Mouse (Mus musculus) heart, postnatal 14 days (tissue): ENCODE data around the gene Taf5. TPM values are rescaled to one million over a fixed set of nuclear protein-coding genes. Genes with fewer than 3 reads are reported as not detected.

Experiments used
- DNase-seq, 2 experiments: peaks; one replicate each; pipeline ENCODE4 v3.0.0; 2021 to 2022
- intact Hi-C: fragments of 180-260 bp; cut with DNase I; formaldehyde crosslinking; loops from one replicate; pipeline ENCODE4 v1.15.1; 2025
- long read RNA-seq, 2 experiments: library from polyadenylated mRNA; stranded (forward); transcript quantifications; one replicate each; pipeline ENCODE4 v2.0.0; 2021
- total RNA-seq, 2 experiments: library from RNA; stranded (reverse); gene quantifications; 2 replicates each; pipeline ENCODE4 v1.2.3; 2021

The Taf5 gene
- 1 to 10 TPM; 3.6 to 3.8 TPM for total RNA-seq
- long read RNA-seq, experiment 1, partial matches to known transcripts: 2 of 6 reads
- long read RNA-seq, experiment 1, other reads (novel, unspliced or antisense): 0 of 6 reads
- long read RNA-seq, experiment 2, transcript Taf5-201 (11 exons, 3,260 nt): major isoform, 8 of 12 reads
- long read RNA-seq, experiment 2, partial matches to known transcripts: 2 of 12 reads
- long read RNA-seq, experiment 2, other reads (novel, unspliced or antisense): 2 of 12 reads

DNA sequence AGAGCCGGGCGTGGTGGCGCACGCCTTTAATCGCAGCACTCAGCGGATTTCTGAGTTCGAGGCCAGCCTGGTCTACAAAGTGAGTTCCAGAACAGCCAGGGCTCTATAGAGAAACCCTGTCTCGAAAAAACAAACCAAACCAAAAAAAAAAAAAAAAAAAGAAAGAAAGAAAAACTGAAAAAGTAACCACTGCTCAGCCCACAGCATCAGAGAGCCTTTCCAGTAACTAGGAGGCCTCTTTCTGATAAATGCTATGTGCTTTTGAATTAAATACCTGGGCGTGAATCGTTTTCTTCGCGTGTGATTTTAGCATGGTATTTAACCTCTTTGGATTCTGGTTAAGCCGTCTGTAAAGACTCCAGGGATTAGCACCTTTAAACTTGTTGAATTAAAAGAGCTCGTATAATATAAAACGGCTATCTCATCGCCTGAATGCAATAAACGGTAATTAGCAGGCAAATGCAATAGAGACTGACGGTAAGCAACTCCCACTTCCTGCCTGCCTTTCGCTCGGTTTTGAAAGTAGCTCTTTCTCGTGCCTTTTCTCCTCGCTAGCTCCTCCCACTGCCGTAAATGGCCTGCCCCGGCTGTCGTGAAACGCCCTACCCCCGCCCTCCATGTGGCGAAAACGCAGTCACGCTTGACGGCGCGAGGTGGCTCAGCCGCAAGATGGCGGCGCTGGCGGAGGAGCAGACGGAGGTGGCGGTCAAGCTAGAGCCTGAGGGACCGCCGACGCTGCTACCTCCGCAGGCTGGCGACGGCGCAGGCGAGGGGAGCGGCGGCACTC lies at the start of gene Taf5:
Gene Taf5, plus strand, starts transcription at position 651 of the 787 bp plus-strand sequence.
- peak; percentile 96 to 98 for DNase-seq
- intact Hi-C loops: no loop called here

DNA sequence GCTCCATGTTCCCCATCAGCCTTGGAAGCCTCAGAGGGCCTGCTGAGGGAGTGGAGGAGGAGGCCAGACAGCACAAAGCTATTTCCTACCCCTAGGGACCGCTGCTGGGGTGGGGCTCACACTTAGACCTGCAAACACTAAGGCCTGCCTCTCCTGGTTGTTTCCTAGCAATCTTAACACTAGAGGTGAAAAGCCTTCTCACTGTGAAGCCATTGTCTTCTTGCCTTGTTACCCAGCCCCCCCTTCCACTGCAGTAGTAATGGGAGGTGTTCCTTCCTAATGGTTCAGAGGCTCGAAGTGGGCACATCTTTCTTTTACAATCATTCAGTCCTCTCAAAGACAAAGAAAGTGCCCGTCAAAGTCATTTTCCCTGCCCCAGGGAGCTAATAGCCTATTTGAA lies 49.7 kb upstream of the Taf5 start:
- intact Hi-C loops: no loop called here
- DNase-seq: no peak

DNA sequence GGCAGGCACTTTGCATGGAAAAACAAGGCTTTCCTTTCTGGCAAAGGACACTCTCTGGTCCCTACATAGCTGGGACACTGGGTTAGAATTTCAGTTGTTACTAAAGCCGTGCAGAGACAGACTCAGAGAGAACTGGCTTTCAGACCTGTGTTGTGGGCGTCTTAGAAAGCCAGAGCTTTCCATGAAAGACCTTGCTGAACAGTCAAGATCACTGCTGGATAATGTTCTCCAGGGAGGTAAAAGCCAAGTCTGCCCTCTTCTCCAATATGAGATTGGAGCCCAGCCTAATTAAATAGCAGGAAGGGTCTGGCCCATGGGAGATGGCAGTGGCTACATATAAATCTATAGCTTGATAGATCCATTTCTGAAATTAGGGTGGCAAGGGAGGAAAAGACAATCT lies 49.2 kb upstream of the Taf5 start:
- no peak for DNase-seq
- intact Hi-C loops: no loop called here

DNA sequence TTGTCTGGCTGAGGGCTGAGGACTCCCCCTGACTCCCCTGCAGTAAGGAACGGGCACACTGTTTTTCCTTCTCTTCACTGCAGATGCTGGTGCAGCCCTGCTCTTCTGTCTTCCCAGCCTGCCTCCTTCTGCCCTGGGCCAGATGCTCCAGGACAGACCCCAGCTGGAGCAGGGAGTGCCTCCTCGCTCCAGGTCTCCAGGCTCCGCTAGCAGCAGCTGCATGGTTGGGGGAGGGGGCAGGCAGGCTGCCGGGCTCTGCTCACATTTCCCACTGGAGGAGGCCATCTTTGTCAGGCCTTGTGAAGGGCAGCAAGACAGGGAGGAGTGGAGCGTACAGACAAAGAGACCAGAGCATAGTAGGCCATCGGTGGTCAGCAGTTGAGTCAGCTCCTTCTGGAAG lies 48.2 kb upstream of the Taf5 start:
- intact Hi-C loops: no loop called here
- DNase-seq: no peak

DNA sequence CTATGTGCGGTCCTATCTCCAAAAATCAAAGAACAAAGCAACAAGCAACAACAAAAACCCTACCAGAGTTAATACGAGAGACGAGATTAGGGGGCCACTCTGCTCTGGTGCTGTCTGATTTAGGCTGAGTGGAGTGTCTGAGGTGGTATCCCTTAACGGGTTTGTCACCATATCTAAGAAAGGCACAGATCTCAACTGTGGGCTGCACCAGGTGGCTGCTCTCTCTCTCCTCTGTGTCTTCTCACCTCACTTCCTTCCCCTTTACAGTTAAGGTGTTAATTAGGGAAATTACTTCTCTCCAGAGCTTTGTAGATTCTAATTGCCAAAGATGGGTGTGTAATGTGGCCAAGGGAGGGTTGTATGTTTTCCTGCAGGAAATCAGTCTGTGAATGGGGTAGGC lies 44.8 kb upstream of the Taf5 start:
- intact Hi-C loops: no loop called here
- DNase-seq: no peak

DNA sequence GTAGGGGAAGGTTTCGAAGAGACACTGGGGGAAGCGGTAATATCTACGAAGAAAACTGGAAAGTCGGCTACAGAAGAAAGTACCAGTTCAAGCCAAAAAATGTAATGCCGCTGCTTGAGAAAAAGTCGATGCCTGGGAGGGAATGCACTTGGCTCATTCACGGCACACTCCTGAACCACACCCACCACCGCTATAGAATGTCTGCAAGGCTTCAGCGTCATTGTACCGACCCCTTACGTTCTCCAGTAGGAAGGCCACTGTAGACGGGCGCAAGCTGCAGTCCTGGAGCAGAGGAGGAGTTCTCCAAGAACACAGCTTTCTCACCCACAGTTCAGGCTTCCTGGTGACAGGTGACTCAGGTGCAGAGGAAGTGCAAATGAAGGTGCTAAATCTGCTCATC lies 44.0 kb upstream of the Taf5 start:
- intact Hi-C loops: no loop called here
- no peak for DNase-seq

DNA sequence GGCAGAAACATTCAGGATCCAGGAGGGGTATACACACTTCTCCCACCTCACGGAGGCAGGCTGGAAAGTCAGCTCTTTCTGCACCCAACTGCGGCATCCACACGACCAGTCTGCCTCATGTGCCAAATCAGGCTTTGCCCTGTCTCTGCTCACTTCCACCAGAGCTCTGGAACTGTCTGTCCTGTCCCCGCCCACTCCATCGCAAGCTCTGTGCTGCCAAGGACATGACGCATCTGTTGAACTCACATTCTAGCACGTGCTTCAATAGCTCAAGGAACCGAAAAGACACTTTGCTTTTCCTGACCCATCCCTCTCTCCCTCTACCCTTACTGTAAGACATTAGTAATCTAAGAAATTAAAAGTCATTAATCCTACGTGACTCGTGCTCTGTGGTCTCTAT lies 42.6 kb upstream of the Taf5 start:
- DNase-seq: peak in 1 of 2 experiments; percentile 20
- intact Hi-C loops: no loop called here

DNA sequence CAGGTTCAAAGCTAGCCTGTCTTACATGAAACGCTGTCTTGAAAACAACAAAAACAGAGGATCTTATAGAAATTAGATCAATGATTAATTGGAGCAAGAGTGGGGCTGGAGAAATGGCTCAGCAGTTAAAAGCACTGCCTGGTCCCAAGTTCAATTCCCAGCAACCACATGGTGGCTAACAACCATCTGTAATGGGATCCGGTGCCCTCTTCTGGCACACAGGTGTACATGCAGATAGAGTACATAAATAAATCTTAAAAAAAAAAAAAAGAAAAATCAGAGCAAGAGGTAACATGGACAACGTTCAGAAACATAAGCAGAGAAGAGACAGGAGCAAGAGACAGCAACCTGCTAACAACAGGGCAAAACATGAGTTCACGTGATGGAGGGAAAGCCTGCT lies 41.0 kb upstream of the Taf5 start:
- no peak for DNase-seq
- intact Hi-C loops: no loop called here

DNA sequence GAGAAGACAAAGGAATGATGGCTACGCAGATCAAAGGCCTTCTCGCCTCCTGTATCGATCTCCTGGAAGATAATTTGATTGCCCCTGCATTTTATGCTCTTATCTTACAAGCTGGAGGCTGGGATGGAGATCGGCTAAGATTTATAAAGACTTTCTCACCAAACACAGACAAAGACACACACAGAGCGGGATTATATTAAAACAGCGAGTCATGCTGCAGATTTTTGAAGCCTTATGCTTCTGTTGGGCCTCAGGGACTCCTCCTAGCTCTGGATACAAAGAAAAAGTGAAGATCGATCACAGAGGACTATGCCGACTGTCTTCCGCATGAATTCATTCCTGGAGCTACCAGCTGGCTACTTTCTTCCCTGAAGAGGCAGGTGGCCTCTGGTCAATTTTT lies 37.8 kb upstream of the Taf5 start:
- intact Hi-C loops: no loop called here
- no peak for DNase-seq

DNA sequence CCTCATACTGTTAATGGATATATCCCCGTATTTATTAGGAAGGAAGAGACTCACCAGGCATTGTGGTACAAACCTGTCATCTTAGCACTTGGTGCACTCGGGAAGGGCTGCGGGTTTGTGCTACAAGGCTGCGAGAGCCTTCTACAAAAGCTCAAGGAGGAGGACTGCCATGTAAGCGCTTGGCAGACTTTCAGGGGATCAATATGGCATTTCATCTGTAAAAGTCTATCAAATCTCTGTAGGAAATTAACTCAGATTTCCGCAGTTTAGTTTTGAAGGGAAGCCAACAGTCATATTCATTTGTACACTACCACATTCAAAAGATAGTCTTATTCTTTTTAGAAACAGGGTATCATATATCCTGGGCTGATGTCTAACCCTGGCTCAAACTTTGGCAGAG lies 35.8 kb upstream of the Taf5 start:
- intact Hi-C loops: no loop called here
- no peak for DNase-seq

DNA sequence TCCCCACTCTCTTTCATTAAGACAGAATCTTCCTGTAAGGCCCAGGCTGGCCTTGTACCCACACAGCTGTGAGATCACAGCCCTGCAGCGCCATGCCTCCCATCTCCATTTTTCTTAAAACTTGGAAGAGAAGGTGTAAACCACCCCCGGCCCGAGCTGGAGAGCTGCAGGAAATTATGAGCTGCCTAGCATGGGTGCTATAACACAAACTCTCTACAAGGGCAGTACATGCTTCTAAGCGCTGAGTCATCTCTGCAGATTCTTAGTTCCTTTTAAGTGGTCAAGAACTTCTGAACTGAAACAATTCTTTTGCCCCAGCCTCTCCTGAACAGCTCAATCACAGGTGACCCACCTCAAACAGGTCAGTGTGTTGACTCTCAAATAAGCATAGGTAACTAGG lies 32.6 kb upstream of the Taf5 start:
- no peak for DNase-seq
- intact Hi-C loops: no loop called here

DNA sequence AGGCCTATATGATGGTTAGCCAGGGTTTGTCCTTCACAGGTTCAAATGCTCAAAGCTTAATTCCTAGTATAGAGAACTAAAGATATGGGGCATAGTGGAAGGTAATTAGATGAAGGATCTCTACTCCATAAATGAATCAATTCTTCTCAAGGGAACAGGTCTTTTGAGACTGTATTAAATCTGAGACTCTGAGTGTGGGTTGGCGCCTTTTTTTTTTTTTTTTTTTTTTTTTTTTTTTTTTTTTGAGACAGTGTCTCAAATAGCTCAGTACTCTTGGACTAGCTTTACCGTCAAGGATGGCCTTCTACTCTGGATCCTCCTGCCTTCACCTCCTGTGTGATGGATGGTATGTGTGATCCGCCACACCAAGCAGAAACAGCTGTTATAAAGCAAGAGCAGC lies 30.9 kb upstream of the Taf5 start:
- DNase-seq: no peak
- intact Hi-C loops: no loop called here

DNA sequence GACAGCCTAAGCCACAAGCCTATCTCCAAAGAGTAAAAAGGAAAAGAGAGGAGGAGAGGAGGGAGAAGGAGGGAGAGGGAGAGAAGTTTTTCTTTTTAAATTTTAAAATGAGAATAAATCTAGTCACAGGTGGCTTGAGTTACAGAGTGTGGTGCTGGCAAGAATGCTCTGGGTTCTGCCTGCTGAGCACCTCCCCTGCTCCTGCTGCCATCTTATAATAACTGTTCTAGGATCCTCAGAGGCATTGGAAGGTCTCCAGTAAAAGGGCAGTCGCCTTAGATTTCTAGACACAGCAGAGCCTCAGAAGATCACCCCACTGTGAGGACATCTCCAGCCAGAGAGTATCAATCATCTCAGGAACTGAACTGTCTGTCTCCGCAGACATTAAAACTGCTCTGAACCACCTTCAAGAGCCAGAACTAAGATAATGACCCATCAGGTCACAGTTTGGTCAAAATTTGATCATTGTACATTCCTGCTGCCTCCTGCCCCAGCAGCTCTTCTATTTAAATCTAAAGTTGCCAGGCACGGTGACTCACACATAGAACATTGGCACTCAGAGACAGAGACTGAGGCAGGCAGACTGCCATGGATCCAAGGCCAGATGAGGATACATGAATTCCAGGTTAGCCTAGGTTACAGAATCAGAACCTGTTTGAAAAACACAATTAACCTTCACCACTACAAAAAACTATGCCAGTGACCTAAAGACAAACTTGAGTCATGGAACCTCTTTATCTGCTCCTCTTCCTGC lies 26.6 kb upstream of the Taf5 start:
- intact Hi-C loops: loop anchor here (5.0 to 10.0 kb wide), 2 partner anchors 164 to 366 kb away; partner anchors contain the start of gene Cyp17a1
- no peak for DNase-seq

DNA sequence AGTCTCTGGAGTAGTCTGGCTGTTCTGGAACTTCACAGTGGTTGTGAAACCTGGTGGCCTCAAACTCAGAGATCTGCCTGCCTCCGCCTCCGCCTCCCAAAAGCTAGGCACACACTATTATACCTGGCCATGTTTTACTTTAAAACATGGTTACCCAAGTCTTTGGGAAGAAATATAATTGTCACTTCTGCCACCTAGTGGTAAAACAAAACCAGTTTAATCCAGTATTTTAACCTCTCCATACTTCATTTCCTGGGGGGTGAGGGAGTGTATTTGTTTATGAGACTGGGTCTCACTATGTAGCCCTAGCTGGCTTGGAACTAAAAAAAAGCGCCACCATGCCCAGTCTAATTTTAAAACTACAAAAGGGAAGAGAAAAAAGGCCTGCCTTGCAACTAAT lies 23.9 kb upstream of the Taf5 start:
- no peak for DNase-seq
- intact Hi-C loops: loop anchor here (5.0 to 10.0 kb wide), 2 partner anchors 166 to 369 kb away; partner anchors contain the start of gene Cyp17a1

DNA sequence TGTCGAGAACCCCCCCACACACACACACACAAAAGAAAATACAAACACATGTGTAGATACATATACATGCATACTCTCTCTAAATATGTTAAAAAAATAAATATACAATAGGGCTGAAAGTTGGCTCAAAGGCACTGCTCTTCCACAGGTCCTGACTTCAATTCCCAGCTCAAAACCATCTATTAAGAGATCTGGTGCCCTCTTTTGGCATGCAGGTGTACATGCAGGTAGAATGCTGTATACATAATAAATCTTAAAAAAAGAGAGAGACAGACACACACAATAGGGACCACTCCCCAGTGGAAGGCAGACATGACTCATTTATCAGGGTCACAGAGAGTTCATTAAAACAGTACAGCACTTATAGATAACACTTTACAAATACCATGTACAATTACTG lies 21.2 kb upstream of the Taf5 start:
- intact Hi-C loops: loop anchor here (10.0 kb wide), 1 partner anchor 372 kb away; the partner anchor contains the start of gene Cyp17a1
- no peak for DNase-seq

DNA sequence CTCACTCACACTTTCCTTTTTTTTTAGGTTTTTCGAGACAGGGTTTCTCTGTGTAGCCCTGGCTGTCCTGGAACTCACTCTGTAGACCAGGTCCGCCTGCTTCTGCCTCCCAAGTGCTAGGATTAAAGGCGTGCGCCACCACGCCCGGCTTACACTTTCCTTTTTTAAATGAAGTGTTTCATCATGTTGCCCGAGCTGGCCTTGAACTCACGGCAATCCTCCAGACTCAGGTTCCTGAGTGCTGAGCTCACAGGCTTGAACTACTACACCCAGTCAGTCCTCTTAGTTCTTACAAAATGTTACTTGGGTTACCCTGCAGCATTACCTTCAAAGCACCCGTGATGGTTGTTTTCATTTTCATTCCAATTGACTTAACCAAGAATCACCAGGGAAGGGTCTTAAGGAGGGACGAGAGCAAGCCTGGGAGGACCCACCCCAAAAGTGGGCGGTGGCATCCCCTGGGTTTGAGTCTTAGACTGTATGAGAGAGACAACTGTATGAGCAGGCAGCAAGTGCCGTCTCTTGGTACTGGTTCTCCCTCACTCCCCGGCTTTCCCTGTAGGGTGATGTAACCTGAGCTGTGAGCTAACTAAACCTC lies 20.2 kb upstream of the Taf5 start:
- intact Hi-C loops: loop anchor here (10.0 kb wide), 1 partner anchor 373 kb away; the partner anchor contains the start of gene Cyp17a1
- no peak for DNase-seq

DNA sequence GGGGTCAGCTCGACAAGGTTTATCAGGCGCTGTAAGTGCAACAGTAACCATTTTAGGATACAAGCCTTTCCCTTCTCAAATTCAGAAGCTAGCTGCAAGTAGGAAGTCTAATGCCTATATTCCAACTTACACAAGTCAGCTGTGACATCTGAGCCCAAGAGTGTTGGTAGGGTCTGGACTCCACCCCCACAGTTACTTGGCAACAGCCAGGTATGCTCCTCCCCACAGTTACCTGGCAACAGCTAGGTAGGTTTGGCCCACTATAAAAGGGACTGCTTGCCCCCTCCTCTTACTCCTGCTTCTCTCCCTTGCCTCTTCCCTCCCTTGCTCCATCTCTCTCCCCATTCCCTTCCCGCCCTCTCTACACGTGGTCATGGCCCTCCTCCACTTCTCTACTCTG lies 18.5 kb upstream of the Taf5 start:
- no peak for DNase-seq
- intact Hi-C loops: loop anchor here (10.0 kb wide), 1 partner anchor 374 kb away; the partner anchor contains the start of gene Cyp17a1

DNA sequence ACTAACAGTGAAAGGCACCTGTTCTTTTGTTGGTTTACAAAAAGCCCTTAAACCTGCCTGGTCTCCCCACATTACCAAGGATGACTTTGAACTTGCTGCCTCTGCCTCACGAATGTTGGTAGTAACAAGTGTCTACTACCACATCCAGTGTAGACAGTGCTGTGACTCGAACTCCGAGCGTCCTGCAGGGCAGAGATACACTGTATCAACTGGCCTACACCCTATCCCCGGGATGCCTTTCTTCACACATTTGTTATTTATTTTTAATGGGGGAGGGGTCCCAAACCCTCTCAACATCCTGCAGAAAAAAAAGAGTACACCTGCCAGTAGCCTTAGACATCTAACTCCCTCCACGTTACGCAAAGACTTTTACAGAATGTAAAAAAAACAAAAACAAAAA lies 17.7 kb upstream of the Taf5 start:
- DNase-seq: no peak
- intact Hi-C loops: loop anchor here (10.0 kb wide), 1 partner anchor 375 kb away; the partner anchor contains the start of gene Cyp17a1

DNA sequence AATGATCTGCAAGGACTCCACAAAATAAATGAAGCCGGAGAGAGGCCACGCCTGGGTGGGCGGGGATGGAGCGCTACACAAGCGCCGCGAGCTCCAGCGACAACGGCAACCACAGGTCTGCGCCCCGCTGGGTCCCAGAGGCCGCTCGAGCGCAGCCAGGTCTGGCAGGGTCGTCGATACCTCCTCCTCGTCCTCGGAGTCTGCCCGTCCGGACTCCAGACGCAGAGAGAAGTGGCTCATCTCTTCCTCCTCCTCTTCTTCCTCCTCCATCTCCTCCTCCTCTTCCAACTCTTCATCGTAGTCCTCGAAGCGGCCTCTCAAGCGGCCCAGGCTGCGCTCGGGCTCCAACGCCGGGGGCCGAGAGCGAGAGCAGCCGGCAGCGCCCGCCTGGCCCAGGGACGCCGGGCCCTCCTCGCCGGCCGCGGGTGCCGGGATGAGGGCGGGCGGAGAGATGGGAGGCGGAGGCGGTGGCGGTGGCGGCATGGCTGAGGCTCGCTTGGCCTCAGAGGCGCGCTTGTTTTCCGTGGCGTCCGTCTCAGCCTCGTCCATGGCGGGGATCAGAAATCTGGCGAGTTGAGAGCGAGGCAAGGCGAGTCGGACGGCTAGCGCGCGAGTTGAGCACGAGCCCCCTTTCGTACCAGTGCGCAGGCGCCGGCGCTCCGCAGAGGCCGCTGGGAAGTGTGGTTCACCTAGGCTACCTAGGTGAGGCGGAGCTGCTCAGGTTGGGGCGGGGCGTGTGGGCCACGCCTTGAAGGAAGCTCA lies 17.1 kb upstream of the Taf5 start, which contains the start of gene Pcgf6:
Gene Pcgf6, minus strand, starts transcription at position 636 of the 762 bp plus-strand sequence.
- peak; percentile 75 for DNase-seq
- intact Hi-C loops: no loop called here

DNA sequence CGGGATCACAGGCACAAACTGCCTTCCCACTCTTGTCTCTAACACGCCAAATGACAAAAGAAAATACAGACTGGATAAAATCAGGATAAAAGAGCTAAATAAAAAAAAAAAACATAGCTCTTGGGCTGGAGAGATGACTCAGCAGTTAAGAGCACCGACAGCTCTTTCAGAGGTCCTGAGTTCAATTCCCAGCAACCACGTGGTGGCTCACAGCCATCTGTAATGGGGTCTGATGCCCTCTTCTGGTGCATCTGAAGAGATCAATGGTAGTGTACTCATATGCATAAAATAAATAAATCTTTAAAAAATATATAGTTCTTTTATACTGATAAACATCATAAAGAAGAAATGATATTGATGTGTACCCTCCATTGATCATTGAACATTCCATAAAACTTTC lies 14.6 kb upstream of the Taf5 start:
- intact Hi-C loops: no loop called here
- DNase-seq: no peak
